Mouse (Mus musculus): ENCODE data around the gene Exoc5.

GRCm38 (mm10) chr14:48998795-48999194 is 67.7 kb downstream of the Exoc5 start:
- TF ChIP-seq POLR2A (IDR thresholded peaks at IDR 0.05; ENCODE audit: low read depth, low read length) (no peak), MEF2A (IDR thresholded peaks at IDR 0.05; ENCODE audit: borderline replicate concordance, low read depth, low read length) (no peak)
